Mouse (Mus musculus) brain, embryonic 14.5 days (tissue): ENCODE measurements around the gene Wdr93.

Source experiments
- CTCF ChIP-seq: fragments of 200-500 bp; IDR thresholded peaks from 2 replicates; pipeline ENCODE4 v1.5.1; 2012; ENCODE audit warnings: inconsistent platforms, mild to moderate bottlenecking, moderate library complexity, borderline replicate concordance; ENCODE audit not compliant: insufficient read depth, insufficient read length; ENCODE audit errors: extremely low read depth
- POLR2A ChIP-seq: fragments of 200-500 bp; IDR thresholded peaks from 2 replicates; pipeline ENCODE4 v1.6.1; 2012; ENCODE audit warnings: mild to moderate bottlenecking, inconsistent platforms, borderline replicate concordance; ENCODE audit not compliant: poor library complexity, insufficient read depth, insufficient read length, severe bottlenecking; ENCODE audit errors: extremely low read depth

GRCm38 (mm10) chr7:79831585-79831984 is 88.6 kb downstream of the Wdr93 start:
- TF ChIP-seq CTCF, result no peak
- TF ChIP-seq POLR2A, result no peak
